Mouse (Mus musculus) cerebellum, postnatal 36 days (tissue): ENCODE results near the gene Inpp5d.

ENCODE experiments used
- DNase-seq, 2 experiments: peaks; one replicate each; pipeline ENCODE4 v3.0.0; 2021 to 2022; ENCODE audit warnings: mixed read lengths in 2 of 2

The Inpp5d gene

GRCm38 (mm10) chr1:87620211-87620668, at the start of gene Inpp5d:
Gene Inpp5d (plus strand): TSS chr1:87620312.
- no peak for DNase-seq

GRCm38 (mm10) chr1:87573261-87573660, 46.9 kb upstream of the Inpp5d start:
- no peak for DNase-seq

- DNase-seq, result no peak
These were observed 46.3 kb upstream of the Inpp5d start, which contains the start of gene Ngef for GRCm38 (mm10) chr1:87573800-87574215. Gene Ngef (minus strand): TSS chr1:87573870.

- DNase-seq, result no peak
These were observed 45.8 kb upstream of the Inpp5d start for GRCm38 (mm10) chr1:87574353-87574752.

GRCm38 (mm10) chr1:87574785-87575184, 45.3 kb upstream of the Inpp5d start:
- peak; percentile 25 to 29 for DNase-seq

- no peak for DNase-seq
These were observed 41.1 kb upstream of the Inpp5d start for GRCm38 (mm10) chr1:87578965-87579364.

GRCm38 (mm10) chr1:87580824-87581223, 39.3 kb upstream of the Inpp5d start:
- DNase-seq, result no peak

GRCm38 (mm10) chr1:87589162-87589561, 30.9 kb upstream of the Inpp5d start:
- DNase-seq, result no peak

- DNase-seq, result no peak
These were observed 30.1 kb upstream of the Inpp5d start for GRCm38 (mm10) chr1:87589980-87590379.

GRCm38 (mm10) chr1:87594261-87594660, 25.9 kb upstream of the Inpp5d start:
- DNase-seq, result peak; percentile 30 to 35

GRCm38 (mm10) chr1:87594671-87595070, 25.4 kb upstream of the Inpp5d start:
- DNase-seq, result peak; percentile 36 to 43

GRCm38 (mm10) chr1:87600533-87600932, 19.6 kb upstream of the Inpp5d start:
- DNase-seq, result no peak

- no peak for DNase-seq
These were observed 18.3 kb upstream of the Inpp5d start for GRCm38 (mm10) chr1:87601801-87602200.

- DNase-seq, result no peak
These were observed 16.7 kb upstream of the Inpp5d start for GRCm38 (mm10) chr1:87603389-87603788.

GRCm38 (mm10) chr1:87605296-87605695, 14.8 kb upstream of the Inpp5d start:
- no peak for DNase-seq

- DNase-seq, result peak; percentile 80 to 81
These were observed 12.6 kb upstream of the Inpp5d start for GRCm38 (mm10) chr1:87607385-87608091.

GRCm38 (mm10) chr1:87608416-87609046, 11.6 kb upstream of the Inpp5d start:
- DNase-seq, result peak; percentile 73

- DNase-seq, result no peak
These were observed 5.4 kb upstream of the Inpp5d start for GRCm38 (mm10) chr1:87614576-87615295.

GRCm38 (mm10) chr1:87620693-87621092, 581 bp downstream of the Inpp5d start:
- DNase-seq, result no peak

- no peak for DNase-seq
These were observed 1.2 kb downstream of the Inpp5d start for GRCm38 (mm10) chr1:87621146-87621857.

- no peak for DNase-seq
These were observed 1.8 kb downstream of the Inpp5d start for GRCm38 (mm10) chr1:87621858-87622279.

- DNase-seq, result no peak
These were observed 4.0 kb downstream of the Inpp5d start for GRCm38 (mm10) chr1:87623977-87624666.
